Mouse (Mus musculus): ENCODE results near the gene Dpp7. TPM values are rescaled to one million over a fixed set of nuclear protein-coding genes. Genes with fewer than 3 reads are reported as not detected.

Gene Dpp7
- polyA plus RNA-seq, 1 experiment from 2014 or later = 120 TPM

DNA sequence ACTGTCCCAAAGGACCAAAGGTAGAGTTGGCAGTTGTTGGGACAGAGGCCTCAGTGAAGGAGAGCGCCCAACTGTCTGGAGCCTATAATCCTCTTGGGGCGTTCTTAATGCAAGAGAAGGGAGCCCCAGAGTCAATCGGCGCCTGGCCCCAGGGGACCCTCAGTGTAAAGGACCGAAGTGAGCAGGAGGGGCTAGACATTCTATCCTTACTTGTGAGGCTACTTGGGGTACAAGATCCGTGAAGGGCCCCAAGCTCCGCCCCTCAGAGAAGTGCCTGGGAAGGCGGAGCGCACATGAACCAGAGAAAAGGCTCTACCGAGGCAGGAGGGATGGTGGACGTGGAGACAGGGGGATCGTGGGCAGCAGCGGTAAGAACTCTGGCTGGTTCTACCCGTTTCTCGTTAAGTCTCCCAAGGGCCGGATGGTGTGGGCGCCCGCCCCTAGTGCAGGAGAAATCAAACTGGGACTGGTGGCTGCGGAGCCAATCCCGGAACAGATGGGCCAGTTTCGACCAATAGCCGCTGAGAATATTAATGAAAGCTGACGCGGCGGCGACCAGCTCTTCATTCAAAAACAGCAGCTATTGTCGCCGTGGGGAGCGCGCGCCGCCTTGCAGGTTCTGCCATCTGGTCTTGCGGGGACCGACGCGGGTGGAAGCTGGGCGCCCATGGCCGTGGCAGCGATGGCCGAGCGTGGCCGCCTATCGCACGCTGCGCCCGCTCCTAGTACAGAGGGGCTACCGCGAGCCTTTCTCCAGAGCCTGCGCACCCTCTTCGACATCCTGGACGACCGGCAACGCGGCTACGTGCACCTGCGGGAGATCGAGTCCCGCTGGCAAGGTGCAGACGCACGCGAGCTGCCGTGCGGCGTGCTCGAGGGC, 15.8 kb upstream of the Dpp7 start, which contains the start of gene Sapcd2:
TSS of gene Sapcd2 (plus strand) at position 558 of the 880 bp plus-strand sequence.
- peak within 1 kb of the TSS; percentile 43 for H3K27ac ChIP-seq (ENCODE audit: low read depth, low read length)
- peak; percentile 74 for ATAC-seq

DNA sequence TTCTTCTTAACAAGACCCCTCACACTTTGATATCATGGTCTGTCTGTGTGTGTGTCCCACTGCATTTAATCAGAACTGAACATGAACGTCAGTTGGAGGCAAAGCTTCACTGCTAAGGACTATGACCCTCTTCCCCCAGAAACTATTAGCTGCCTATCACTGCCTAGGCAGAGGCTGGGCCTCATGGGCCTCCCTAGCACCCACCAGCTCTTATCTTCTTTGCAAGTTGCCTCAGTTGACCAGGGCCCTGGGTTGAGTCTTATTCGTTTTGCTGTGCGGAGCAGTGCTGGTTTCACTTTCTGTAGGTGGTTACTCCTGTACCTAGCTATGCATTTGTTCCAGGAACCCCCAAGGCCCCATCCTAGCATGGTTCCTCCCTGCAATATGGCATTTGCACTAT, 13.8 kb upstream of the Dpp7 start:
- Histone ChIP-seq H3K36me3 (ENCODE audit: control insufficient read depth, insufficient read depth) (peaks cover 3% of the 10 kb centered on the region; the same call in 1 of the 2 replicates), H3K9me3 (ENCODE audit: control insufficient read depth) (no peaks in the 10 kb centered on the region), H3K4me1 (replicated peaks; ENCODE audit: control insufficient read depth, insufficient read depth, low read length) (peaks cover 14% of the 10 kb centered on the region; the same call in 1 of the 2 replicates), H3K27me3 (replicated peaks; ENCODE audit: control insufficient read depth, insufficient read depth, low read length) (no peaks in the 10 kb centered on the region), H3K9ac (ENCODE audit: low read depth, low read length) (no peak overlapping the region), H3K4me3 (ENCODE audit: low read depth, low read length) (no peak overlapping the region), H3K27ac (ENCODE audit: low read depth, low read length) (peak overlapping the region; percentile 82), H3K4me2 (replicated peaks; ENCODE audit: low read depth) (peak overlapping the region; percentile 24; the same call in 1 of the 2 replicates)
- peak; percentile 16; the same call in 1 of the 2 replicates for ATAC-seq
- no peak for TF ChIP-seq CTCF (IDR thresholded peaks at IDR 0.05; ENCODE audit: low read depth)
- WGBS = 39% methylated on average over 3 of the region's 3 CpGs

More for the DNA sequence above, 15.8 kb upstream of the Dpp7 start, which contains the start of gene Sapcd2:
- Histone ChIP-seq H3K9ac (ENCODE audit: low read depth, low read length) (peak within 1 kb of the TSS; percentile 62), H3K4me1 (replicated peaks; ENCODE audit: control insufficient read depth, insufficient read depth, low read length) (peaks cover 11% of the 10 kb centered on the region; the same call in 1 of the 2 replicates), H3K27me3 (replicated peaks; ENCODE audit: control insufficient read depth, insufficient read depth, low read length) (no peaks in the 10 kb centered on the region), H3K4me2 (replicated peaks; ENCODE audit: low read depth) (peak within 1 kb of the TSS; percentile 96), H3K36me3 (ENCODE audit: control insufficient read depth, insufficient read depth) (peaks cover 21% of the 10 kb centered on the region), H3K4me3 (ENCODE audit: low read depth, low read length) (peak within 1 kb of the TSS; percentile 69), H3K9me3 (ENCODE audit: control insufficient read depth) (no peaks in the 10 kb centered on the region)
- under 1% methylated on average over 65 of the region's 65 CpGs for WGBS
- TF ChIP-seq CTCF (IDR thresholded peaks at IDR 0.05; ENCODE audit: low read depth) = 0 out of 2 replicates have a peak, but pooled peaks have one; percentile 10

DNA sequence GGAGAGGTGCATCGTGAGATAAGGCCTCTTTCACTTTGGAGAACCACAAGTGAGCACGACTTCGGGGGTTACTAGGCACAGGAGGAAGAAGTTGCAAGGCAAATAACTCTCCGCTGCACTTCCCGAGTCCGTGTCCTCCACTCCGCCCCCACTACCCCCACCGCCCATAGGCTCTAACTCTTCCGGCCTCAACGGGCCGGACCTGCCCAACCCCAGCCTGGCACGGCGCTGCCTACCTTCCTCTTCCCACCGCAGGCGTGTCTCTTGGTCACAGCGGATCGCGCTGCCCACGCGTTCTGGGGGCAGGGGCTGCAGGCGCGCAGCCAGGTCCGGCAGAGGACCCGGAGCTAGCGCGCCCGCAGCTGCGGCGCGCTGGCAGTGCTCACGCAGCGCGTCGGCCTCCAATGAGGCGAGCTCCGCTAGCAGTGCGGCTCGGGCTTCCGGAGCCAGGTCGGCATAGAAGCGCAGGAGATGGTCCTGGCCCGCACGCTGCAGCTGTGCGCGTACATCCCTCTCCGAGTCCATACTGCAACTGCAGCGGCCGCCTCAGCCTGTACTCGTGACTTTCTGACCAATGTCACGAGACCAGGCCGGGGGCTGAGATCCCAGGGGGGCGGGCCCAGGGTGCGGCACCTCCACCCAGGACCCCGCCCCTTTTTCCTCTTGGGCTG, 9.1 kb upstream of the Dpp7 start, which contains the start of gene Uap1l1:
TSS of gene Uap1l1 (minus strand) at position 592 of the 671 bp plus-strand sequence.
- peak within 1 kb of the TSS; percentile 67 for H3K9ac ChIP-seq (ENCODE audit: low read depth, low read length)
- ATAC-seq = peak; percentile 64
- no peaks in the 10 kb centered on the region for H3K27me3 ChIP-seq (replicated peaks; ENCODE audit: control insufficient read depth, insufficient read depth, low read length)
- peak within 1 kb of the TSS; percentile 79 for H3K4me2 ChIP-seq (replicated peaks; ENCODE audit: low read depth)
- no peak for TF ChIP-seq CTCF (IDR thresholded peaks at IDR 0.05; ENCODE audit: low read depth)
- peak within 1 kb of the TSS; percentile 62 for H3K4me3 ChIP-seq (ENCODE audit: low read depth, low read length)
- no peaks in the 10 kb centered on the region for H3K9me3 ChIP-seq (ENCODE audit: control insufficient read depth)
- H3K36me3 ChIP-seq (ENCODE audit: control insufficient read depth, insufficient read depth) = peaks cover 33% of the 10 kb centered on the region
- under 1% methylated on average over 54 of the region's 54 CpGs for WGBS
- peak within 1 kb of the TSS; percentile 89 for H3K27ac ChIP-seq (ENCODE audit: low read depth, low read length)
- peaks cover 12% of the 10 kb centered on the region; the same call in 1 of the 2 replicates for H3K4me1 ChIP-seq (replicated peaks; ENCODE audit: control insufficient read depth, insufficient read depth, low read length)

DNA sequence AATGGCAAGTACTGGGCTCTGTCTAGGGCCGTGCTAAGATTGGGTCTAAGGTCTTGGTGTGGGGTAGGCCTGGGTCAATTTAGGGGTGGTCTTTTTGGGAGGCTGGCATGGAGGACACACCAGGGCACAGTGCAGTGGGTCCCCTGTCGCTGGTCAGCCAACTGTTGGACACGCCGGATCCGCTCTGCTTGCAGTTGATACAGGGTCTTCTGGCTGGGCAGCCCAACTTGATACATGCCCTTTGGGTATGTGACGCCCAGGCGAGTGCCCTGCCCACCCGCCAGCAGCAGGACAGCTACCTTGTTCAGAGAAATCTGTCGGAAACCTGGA, 8.6 kb upstream of the Dpp7 start:
- peak overlapping the region; percentile 67 for H3K9ac ChIP-seq (ENCODE audit: low read depth, low read length)
- 35% methylated on average over 9 of the region's 9 CpGs for WGBS
- H3K36me3 ChIP-seq (ENCODE audit: control insufficient read depth, insufficient read depth) = peaks cover 37% of the 10 kb centered on the region
- H3K27me3 ChIP-seq (replicated peaks; ENCODE audit: control insufficient read depth, insufficient read depth, low read length) = no peaks in the 10 kb centered on the region
- ATAC-seq = no peak
- no peaks in the 10 kb centered on the region for H3K9me3 ChIP-seq (ENCODE audit: control insufficient read depth)
- peak overlapping the region; percentile 62 for H3K4me3 ChIP-seq (ENCODE audit: low read depth, low read length)
- TF ChIP-seq CTCF (IDR thresholded peaks at IDR 0.05; ENCODE audit: low read depth) = no peak
- peak overlapping the region; percentile 79 for H3K4me2 ChIP-seq (replicated peaks; ENCODE audit: low read depth)
- peaks cover 11% of the 10 kb centered on the region; the same call in 1 of the 2 replicates for H3K4me1 ChIP-seq (replicated peaks; ENCODE audit: control insufficient read depth, insufficient read depth, low read length)
- peak overlapping the region; percentile 89 for H3K27ac ChIP-seq (ENCODE audit: low read depth, low read length)

DNA sequence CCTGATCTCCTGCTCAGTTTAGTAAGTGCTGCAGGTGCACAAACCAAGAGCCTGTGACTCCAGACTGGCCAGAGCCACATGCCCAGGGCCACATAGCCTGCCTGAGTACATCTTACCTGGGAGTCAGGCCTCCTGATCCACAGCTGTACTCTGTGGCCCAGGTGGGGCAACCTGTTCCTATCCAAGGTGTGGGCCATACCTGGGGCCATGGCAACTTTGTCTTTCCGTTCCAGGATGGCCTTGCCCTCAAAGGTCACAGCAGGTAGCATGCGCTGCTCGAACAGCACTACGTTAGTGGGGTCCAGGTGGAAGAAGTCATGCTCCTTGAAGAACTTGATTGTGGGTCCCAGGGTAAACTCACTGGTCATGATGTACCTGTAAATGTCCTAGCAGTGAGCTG, 8.2 kb upstream of the Dpp7 start:
- Histone ChIP-seq H3K9ac (ENCODE audit: low read depth, low read length) (peak overlapping the region; percentile 67), H3K36me3 (ENCODE audit: control insufficient read depth, insufficient read depth) (peaks cover 37% of the 10 kb centered on the region), H3K4me2 (replicated peaks; ENCODE audit: low read depth) (peak overlapping the region; percentile 79), H3K4me1 (replicated peaks; ENCODE audit: control insufficient read depth, insufficient read depth, low read length) (peaks cover 11% of the 10 kb centered on the region; the same call in 1 of the 2 replicates), H3K4me3 (ENCODE audit: low read depth, low read length) (peak overlapping the region; percentile 62), H3K27ac (ENCODE audit: low read depth, low read length) (peak overlapping the region; percentile 89), H3K27me3 (replicated peaks; ENCODE audit: control insufficient read depth, insufficient read depth, low read length) (no peaks in the 10 kb centered on the region), H3K9me3 (ENCODE audit: control insufficient read depth) (no peaks in the 10 kb centered on the region)
- no peak for TF ChIP-seq CTCF (IDR thresholded peaks at IDR 0.05; ENCODE audit: low read depth)
- no peak for ATAC-seq
- 58% methylated on average over 4 of the region's 4 CpGs for WGBS
